Mouse (Mus musculus): ENCODE results near the gene Ubxn7. TPM values are rescaled to one million over a fixed set of nuclear protein-coding genes. Genes with fewer than 3 reads are reported as not detected.
"Not testable (repeated sequence)": the region's sequence is repeated elsewhere in the genome, so short reads cannot be mapped to it uniquely, and the experiment has no call there.

The Ubxn7 gene
- total RNA-seq (2021): 10 to 100 TPM; 22.4 to 28.3 TPM
- long read RNA-seq, experiment 1, full-length matches to known transcripts: 3 of 8 reads
- long read RNA-seq, experiment 1, partial matches to known transcripts: 1 of 8 reads
- long read RNA-seq, experiment 1, other reads (novel, unspliced or antisense): 4 of 8 reads
- long read RNA-seq, experiment 2, full-length matches to known transcripts: 5 of 6 reads
- long read RNA-seq, experiment 2, partial matches to known transcripts: 0 of 6 reads
- long read RNA-seq, experiment 2, other reads (novel, unspliced or antisense): 1 of 6 reads

DNA sequence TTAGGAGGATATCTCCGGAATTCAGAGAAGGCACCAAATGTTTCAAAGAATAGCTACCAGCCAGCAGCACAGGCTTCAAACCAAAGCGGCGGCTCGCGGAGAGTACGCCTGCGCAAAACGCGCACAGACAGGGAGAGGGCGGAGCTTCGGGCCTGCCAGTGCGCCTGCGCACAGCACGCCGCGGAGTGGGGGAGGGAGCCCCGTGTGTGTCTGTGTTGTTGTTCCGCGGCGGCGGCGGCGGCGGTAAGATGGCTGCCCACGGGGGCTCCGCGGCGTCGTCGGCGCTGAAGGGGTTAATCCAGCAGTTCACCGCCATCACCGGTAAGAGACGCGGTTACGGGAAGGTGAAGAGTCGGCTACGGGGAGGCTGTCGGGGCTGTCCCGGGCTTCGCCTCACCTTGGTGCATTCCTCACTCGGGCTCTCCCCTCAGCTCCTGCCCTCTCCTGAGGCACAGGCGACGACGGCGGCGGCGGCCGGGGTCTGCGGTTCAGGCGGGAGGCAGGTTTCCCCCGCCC, at the start of gene Ubxn7:
TSS of gene Ubxn7 (plus strand) at position 218 of the 516 bp plus-strand sequence.
- peak; percentile 98 to 99 for DNase-seq

GRCm38 (mm10) chr16:32282608-32283007, 49.4 kb upstream of the Ubxn7 start:
- no peak for DNase-seq

DNA sequence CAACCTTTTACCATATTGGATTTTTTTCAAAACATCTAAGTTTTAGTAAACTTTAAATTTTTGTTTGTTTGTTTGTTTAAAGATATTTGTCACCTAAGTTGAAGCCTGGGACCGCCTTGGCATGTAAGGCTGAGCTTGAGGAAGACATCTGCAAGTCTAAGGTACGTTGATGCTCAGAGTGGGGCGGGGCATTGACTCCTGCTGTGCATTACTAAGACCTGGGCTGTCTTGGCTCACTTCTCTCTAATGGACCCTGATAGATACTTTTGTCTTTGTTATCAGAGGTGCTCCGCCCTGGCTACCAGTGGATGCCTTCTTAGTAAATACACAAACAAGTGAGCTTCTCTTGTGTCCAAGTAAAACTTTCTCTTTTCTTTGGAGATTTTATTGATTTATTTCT, 40.2 kb upstream of the Ubxn7 start:
- DNase-seq: no peak

DNA sequence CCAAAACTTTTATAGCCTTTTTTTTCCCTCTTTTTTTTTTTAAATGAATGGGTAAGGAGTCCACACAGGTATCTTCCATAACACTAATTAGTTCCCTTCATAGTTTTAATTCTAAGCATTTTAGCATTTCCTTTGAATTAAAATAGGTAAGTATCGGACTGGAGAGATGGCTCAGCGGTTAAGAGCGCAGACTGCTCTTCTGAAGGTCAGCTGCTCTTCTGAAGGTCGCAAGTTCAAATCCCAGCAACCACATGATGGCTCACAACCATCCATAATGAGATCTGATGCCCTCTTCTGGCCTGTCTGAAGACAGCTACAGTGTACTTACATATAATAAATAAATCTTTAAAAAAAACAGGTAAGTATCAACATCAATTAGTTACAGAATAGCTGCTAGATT, 32.4 kb upstream of the Ubxn7 start:
- DNase-seq: not testable (repeated sequence)

GRCm38 (mm10) chr16:32303046-32303445, 29.0 kb upstream of the Ubxn7 start:
- no peak for DNase-seq

- no peak for DNase-seq
Observed at GRCm38 (mm10) chr16:32303886-32304285, 28.2 kb upstream of the Ubxn7 start.

GRCm38 (mm10) chr16:32311970-32312369, 20.1 kb upstream of the Ubxn7 start:
- no peak for DNase-seq

DNA sequence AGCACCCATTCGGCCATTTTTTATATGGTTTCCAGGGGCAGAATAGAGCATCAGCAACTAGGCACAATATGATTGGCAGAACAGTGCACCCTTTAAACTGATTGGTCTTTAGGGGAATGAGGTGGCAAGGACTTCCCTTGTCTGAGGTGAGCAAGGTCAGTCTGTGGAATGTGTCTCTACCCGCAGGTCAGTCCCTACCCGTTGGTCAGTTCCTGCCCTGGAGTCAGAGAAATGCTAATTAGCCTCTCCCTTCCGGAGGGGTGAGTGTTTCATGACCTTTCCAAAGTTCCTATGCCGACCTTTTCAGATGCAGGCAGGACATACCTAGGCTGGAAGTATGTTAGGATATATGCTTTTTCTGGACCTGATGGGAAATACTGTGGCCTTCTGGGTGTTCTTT, 19.7 kb upstream of the Ubxn7 start:
- DNase-seq: no peak

- no peak for DNase-seq
Observed at GRCm38 (mm10) chr16:32312859-32313258, 19.2 kb upstream of the Ubxn7 start.

- DNase-seq: no peak
Observed at GRCm38 (mm10) chr16:32316601-32317000, 15.5 kb upstream of the Ubxn7 start.

- no peak for DNase-seq
Observed at GRCm38 (mm10) chr16:32323953-32324352, 8.1 kb upstream of the Ubxn7 start.

GRCm38 (mm10) chr16:32330876-32331670, 984 bp upstream of the Ubxn7 start:
- no peak for DNase-seq

- peak; percentile 65 to 68 for DNase-seq
Observed at GRCm38 (mm10) chr16:32332556-32333511, 777 bp downstream of the Ubxn7 start.

DNA sequence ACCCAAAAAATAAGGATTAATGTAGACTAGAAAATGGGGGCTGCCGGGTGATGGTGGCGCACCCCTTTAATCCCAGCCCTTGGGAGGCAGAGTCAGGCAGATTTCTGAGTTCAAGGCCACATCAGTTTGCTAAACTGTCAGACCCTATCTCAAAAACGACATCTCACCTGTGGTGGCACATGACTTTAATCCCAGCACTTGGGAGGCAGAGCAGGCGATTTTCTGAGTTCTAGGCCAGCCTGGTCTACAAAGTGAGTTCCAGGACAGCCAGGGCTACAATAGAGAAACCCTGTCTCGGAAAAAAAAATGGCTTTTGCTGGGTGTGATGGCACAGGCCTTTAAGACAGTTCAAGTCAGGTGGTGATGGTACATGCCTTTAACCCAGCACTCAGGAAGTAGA, 3.1 kb downstream of the Ubxn7 start:
- DNase-seq: no peak

- peak; percentile 13 to 26 for DNase-seq
Observed at GRCm38 (mm10) chr16:32336026-32336780, 4.1 kb downstream of the Ubxn7 start.

GRCm38 (mm10) chr16:32337001-32337400, 4.9 kb downstream of the Ubxn7 start:
- no peak for DNase-seq

- DNase-seq: no peak
Observed at GRCm38 (mm10) chr16:32340451-32340850, 8.4 kb downstream of the Ubxn7 start.

GRCm38 (mm10) chr16:32345521-32345920, 13.5 kb downstream of the Ubxn7 start:
- DNase-seq: no peak

DNA sequence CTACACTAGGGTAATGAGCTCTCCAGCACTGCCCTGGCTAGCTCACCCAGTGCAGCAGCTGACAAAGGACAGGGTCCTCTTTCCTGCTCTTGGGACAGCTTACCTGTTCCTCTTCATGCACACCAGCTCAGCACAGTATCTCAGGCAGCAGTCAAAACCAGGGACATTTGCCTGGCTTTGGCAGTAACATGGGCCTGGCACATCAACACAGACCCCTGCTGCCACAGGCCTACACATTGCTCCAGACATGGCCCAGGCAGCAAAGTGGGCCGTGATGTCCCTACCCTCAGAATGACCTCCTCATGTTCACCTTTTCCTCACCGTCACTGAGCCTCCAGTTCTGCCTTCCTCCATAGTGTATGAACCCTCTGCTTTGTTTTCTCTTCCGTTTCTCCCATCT, 18.7 kb downstream of the Ubxn7 start:
- DNase-seq: peak in 1 of 2 experiments; percentile 11

DNA sequence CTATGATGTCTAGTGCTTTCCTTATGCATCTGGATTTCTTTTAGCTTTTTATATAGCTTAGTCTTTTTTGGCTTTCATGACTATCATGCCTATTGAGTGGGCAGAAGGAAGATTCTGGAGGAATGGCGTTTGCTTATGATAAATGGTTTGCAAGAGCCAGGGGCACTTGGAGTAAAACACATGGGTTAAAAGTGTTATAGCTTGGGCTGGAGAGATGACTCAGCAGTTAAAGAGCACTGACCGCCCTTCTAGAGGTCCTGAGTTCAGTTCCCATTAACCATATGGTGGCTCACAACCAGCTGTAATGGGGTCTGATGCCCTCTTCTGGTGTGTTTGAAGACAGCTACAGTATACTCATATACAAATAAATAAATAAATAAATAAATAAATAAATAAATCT, 31.5 kb downstream of the Ubxn7 start:
- no peak for DNase-seq

- peak; percentile 21 to 64 for DNase-seq
Observed at GRCm38 (mm10) chr16:32371351-32371750, 39.3 kb downstream of the Ubxn7 start.

Data from heart, adult 18-20 months (tissue).